22 mouse cellular contexts compared by ENCODE assay signal in the genomic region with DNA sequence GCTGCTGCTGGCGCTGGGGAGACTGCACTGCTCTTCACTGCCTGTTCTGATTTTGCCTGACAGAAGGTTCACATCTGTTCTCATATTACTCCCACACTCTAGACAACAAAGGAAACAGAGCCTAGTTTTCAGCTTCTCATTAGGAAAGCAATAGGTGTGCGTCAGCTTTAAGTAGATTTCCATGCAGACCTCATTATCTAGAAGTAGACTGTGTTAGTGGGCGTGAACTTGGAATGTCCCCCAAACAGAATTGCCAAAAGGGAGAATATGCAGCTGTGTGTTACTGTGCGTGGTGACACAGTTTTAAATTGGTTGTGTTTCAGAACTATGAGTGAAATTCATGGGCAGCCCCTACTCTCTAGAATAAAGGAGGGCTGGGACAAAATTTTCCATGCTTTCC. TPM values are rescaled to one million over a fixed set of nuclear protein-coding genes. Genes with fewer than 3 reads are reported as not detected.
DNase-seq lines count a peak whose midpoint lies in the region; ATAC-seq and TF ChIP-seq lines count a peak whose summit lies in the region.
"Had no signal": no experiment of that assay in that cellular context is flagged by ENCODE, and none has a peak within 500 bp of the region (broad histone marks: within the 10 kb centered on the region; RNA-seq: fewer than 3 reads in every experiment).

No protein-coding gene starts in this region.

- DNase-seq in heart, postnatal 10 days: peak; percentile 50
- no peak for DNase-seq in heart, adult 11 months
- peak; percentile 81 for DNase-seq in brain, adult 2 months (ENCODE audit: low read depth, low spot score)
- peak; percentile 46 to 68 for DNase-seq in layer of hippocampus, adult 8-10 months (ENCODE audit: low spot score in 2 of 2)
- peak; percentile 48 to 72 for DNase-seq in left cerebral cortex, adult 9 months (ENCODE audit: low spot score in 2 of 2)
- no peak for DNase-seq in cerebellum, adult 2 months
- no peak for DNase-seq in forebrain, postnatal 0 days
- no peak for DNase-seq in hindbrain, postnatal 0 days (ENCODE audit: low spot score)
- DNase-seq: B cell, adult 2 months; cerebellum, adult 11 months; cerebellum, postnatal 36 days; heart, adult 2 months; heart, postnatal 14 days; kidney, adult 11 months; liver, embryonic 13.5 days; lung, postnatal 4 days; retina, postnatal 1 day had no signal

- TF ChIP-seq POLR2A in cerebellum, adult 2 months (IDR thresholded peaks at IDR 0.05; ENCODE audit: borderline replicate concordance, insufficient read depth, low read length): no peak

- intact Hi-C loops in heart, postnatal 10 days (cut with DNase I): loop anchor here (5.0 kb wide), 1 partner anchor 892 kb away; no protein-coding TSS in a partner anchor

- WGBS in cerebellum, adult 2 months: 84% methylated on average over 4 of the region's 4 CpGs
- WGBS in forebrain, postnatal 0 days: 64% methylated on average over 4 of the region's 4 CpGs
- 79% methylated on average over 4 of the region's 4 CpGs for WGBS in hindbrain, postnatal 0 days

- TF ChIP-seq CTCF in cerebellum, adult 2 months (IDR thresholded peaks at IDR 0.05; ENCODE audit: borderline replicate concordance, insufficient read depth, low read depth, low read length): no peak
- no peak for TF ChIP-seq CTCF in forebrain, postnatal 0 days (IDR thresholded peaks at IDR 0.05; ENCODE audit: low read depth)
- TF ChIP-seq CTCF in hindbrain, postnatal 0 days (IDR thresholded peaks at IDR 0.05; ENCODE audit: low read depth): no peak

- H3K9me3 ChIP-seq in forebrain, postnatal 0 days (ENCODE audit: low read length): no peaks in the 10 kb centered on the region
- H3K9me3 ChIP-seq in hindbrain, postnatal 0 days (ENCODE audit: low read length): no peaks in the 10 kb centered on the region
- H3K9me3 ChIP-seq: embryonic facial prominence, embryonic 12.5 days; hindbrain, embryonic 15.5 days; liver, embryonic 13.5 days; midbrain, embryonic 12.5 days had no signal

- H3K4me1 ChIP-seq in cerebellum, adult 2 months (ENCODE audit: control insufficient read depth, insufficient read depth, low read length): no peaks in the 10 kb centered on the region
- no peaks in the 10 kb centered on the region for H3K4me1 ChIP-seq in forebrain, postnatal 0 days (ENCODE audit: insufficient read depth)
- H3K4me1 ChIP-seq in hindbrain, postnatal 0 days (ENCODE audit: insufficient read depth, low read length): no peaks in the 10 kb centered on the region
- H3K4me1 ChIP-seq: embryonic facial prominence, embryonic 12.5 days; hindbrain, embryonic 15.5 days; liver, embryonic 13.5 days; midbrain, embryonic 12.5 days had no signal

- H3K36me3 ChIP-seq in forebrain, postnatal 0 days (ENCODE audit: insufficient read depth): peaks cover 55% of the 10 kb centered on the region
- H3K36me3 ChIP-seq in hindbrain, postnatal 0 days (ENCODE audit: insufficient read depth, low read length): peaks cover 48% of the 10 kb centered on the region

- no peak for ATAC-seq in forebrain, postnatal 0 days
- no peak for ATAC-seq in hindbrain, postnatal 0 days
- ATAC-seq: Patski had no signal

- no peak overlapping the region for H3K4me3 ChIP-seq in cerebellum, adult 2 months (replicated peaks; ENCODE audit: insufficient read depth, low read depth, low read length)
- no peak overlapping the region for H3K4me3 ChIP-seq in forebrain, postnatal 0 days (ENCODE audit: low read depth, low read length)
- H3K4me3 ChIP-seq in hindbrain, postnatal 0 days (ENCODE audit: low read length): no peak overlapping the region
- H3K4me3 ChIP-seq: embryonic facial prominence, embryonic 12.5 days; heart, adult 2 months; hindbrain, embryonic 15.5 days; liver, embryonic 13.5 days; midbrain, embryonic 12.5 days; myocyte had no signal

- H3K9ac ChIP-seq in forebrain, postnatal 0 days: no peak overlapping the region
- no peak overlapping the region for H3K9ac ChIP-seq in hindbrain, postnatal 0 days (replicated peaks; ENCODE audit: low read length)
- H3K9ac ChIP-seq: embryonic facial prominence, embryonic 12.5 days; hindbrain, embryonic 15.5 days; liver, embryonic 13.5 days; midbrain, embryonic 12.5 days had no signal

- H3K4me2 ChIP-seq in forebrain, postnatal 0 days (ENCODE audit: low read depth): no peak overlapping the region
- no peak overlapping the region for H3K4me2 ChIP-seq in hindbrain, postnatal 0 days (ENCODE audit: low read depth, low read length)
- H3K4me2 ChIP-seq: embryonic facial prominence, embryonic 12.5 days; hindbrain, embryonic 15.5 days; liver, embryonic 13.5 days; midbrain, embryonic 12.5 days had no signal

- no peaks in the 10 kb centered on the region for H3K27me3 ChIP-seq in cerebellum, adult 2 months (ENCODE audit: control insufficient read depth, insufficient read depth, low read length)
- H3K27me3 ChIP-seq in forebrain, postnatal 0 days (ENCODE audit: insufficient read depth, low read length): no peaks in the 10 kb centered on the region
- no peaks in the 10 kb centered on the region for H3K27me3 ChIP-seq in hindbrain, postnatal 0 days (ENCODE audit: insufficient read depth, low read length)
- H3K27me3 ChIP-seq: embryonic facial prominence, embryonic 12.5 days; hindbrain, embryonic 15.5 days; liver, embryonic 13.5 days; midbrain, embryonic 12.5 days; Patski had no signal

- no peak overlapping the region for H3K27ac ChIP-seq in cerebellum, adult 2 months (ENCODE audit: insufficient read depth, low read length)
- no peak overlapping the region for H3K27ac ChIP-seq in forebrain, postnatal 0 days (ENCODE audit: low read depth, low read length)
- H3K27ac ChIP-seq in hindbrain, postnatal 0 days: no peak overlapping the region
- H3K27ac ChIP-seq: embryonic facial prominence, embryonic 12.5 days; heart, adult 2 months; hindbrain, embryonic 15.5 days; liver, embryonic 13.5 days; midbrain, embryonic 12.5 days had no signal

RNA-seq across cellular contexts. Expression of a gene that starts 9.8 kb away (rescaled TPM):
- total RNA-seq in heart, postnatal 10 days (2021): 1 to 10 TPM; 5.1 to 5.3 TPM
- 1 to 10 TPM; 8.3 to 9.4 (median 8.8) TPM for total RNA-seq in layer of hippocampus, adult 8-10 months (2022)
- 6.9 and 7.0 TPM in 2 replicates for polyA plus RNA-seq in cerebellum, adult 2 months (2012; rRNA removed)
- total RNA-seq in forebrain, postnatal 0 days (2014; rRNA removed): 11.8 and 13.8 TPM in 2 replicates
- 14.4 and 15.2 TPM in 2 replicates for polyA plus RNA-seq in forebrain, postnatal 0 days (2015; fragmentation: Nextera tagmentation; extraction: Ambion mirVana)
- 11.3 and 12.0 TPM in 2 replicates for total RNA-seq in hindbrain, postnatal 0 days (2014; rRNA removed)
- 12.5 and 13.5 TPM in 2 replicates for polyA plus RNA-seq in hindbrain, postnatal 0 days (2015; fragmentation: Nextera tagmentation; extraction: Ambion mirVana)

RNA-seq across cellular contexts. Expression of a gene that starts 9.9 kb away (rescaled TPM):
- total RNA-seq in heart, postnatal 10 days (2021): 10 to 100 TPM; 14.6 to 15.0 TPM
- total RNA-seq in layer of hippocampus, adult 8-10 months (2022): 10 to 100 TPM; 23.9 to 26.0 (median 24.8) TPM
- 13.9 and 14.5 TPM in 2 replicates for polyA plus RNA-seq in cerebellum, adult 2 months (2012; rRNA removed)
- 24.6 and 25.0 TPM in 2 replicates for total RNA-seq in forebrain, postnatal 0 days (2014; rRNA removed)
- polyA plus RNA-seq in forebrain, postnatal 0 days (2015; fragmentation: Nextera tagmentation; extraction: Ambion mirVana): 6.8 and 9.3 TPM in 2 replicates
- total RNA-seq in hindbrain, postnatal 0 days (2014; rRNA removed): 11.1 and 14.2 TPM in 2 replicates
- 7.1 and 8.1 TPM in 2 replicates for polyA plus RNA-seq in hindbrain, postnatal 0 days (2015; fragmentation: Nextera tagmentation; extraction: Ambion mirVana)

Comparison
In these comparisons a context has a peak if more than half of its experiments do, and no peak if none do; other contexts are left out.
1. DNase-seq: peak in heart, postnatal 10 days (2 of 2), brain, adult 2 months (single experiment), layer of hippocampus, adult 8-10 months (2 of 2) and left cerebral cortex, adult 9 months (2 of 2); none in heart, adult 11 months (single experiment), cerebellum, adult 2 months (0 of 2), forebrain, postnatal 0 days (single experiment) and hindbrain, postnatal 0 days (single experiment).